ENCODE assay signal across 8 mouse cellular contexts in genomic region chr14:20478801-20479200, GRCm38 (mm10). TPM values are rescaled to one million over a fixed set of nuclear protein-coding genes. Genes with fewer than 3 reads are reported as not detected.
A peak's percentile ranks its signal among the peaks of the same experiment; 100 is the strongest.
DNase-seq lines count a peak whose midpoint lies in the region; ATAC-seq lines count a peak whose summit lies in the region.

No protein-coding gene starts in this region.

- no peaks in the 10 kb centered on the region; the same call in 1 of the 2 replicates for H3K27me3 ChIP-seq in embryonic facial prominence, embryonic 10.5 days (replicated peaks; ENCODE audit: low read depth, poor library complexity, severe bottlenecking)
- no peaks in the 10 kb centered on the region for H3K27me3 ChIP-seq in heart, embryonic 10.5 days (ENCODE audit: insufficient read depth, poor library complexity, severe bottlenecking)
- H3K27me3 ChIP-seq in kidney, embryonic 14.5 days (ENCODE audit: control insufficient read depth, insufficient read depth, low read length): no peaks in the 10 kb centered on the region

- peak overlapping the region; percentile 78; the same call in 1 of the 2 replicates for H3K27ac ChIP-seq in embryonic facial prominence, embryonic 10.5 days (replicated peaks)
- peak overlapping the region; percentile 87 for H3K27ac ChIP-seq in heart, embryonic 10.5 days
- no peak overlapping the region for H3K27ac ChIP-seq in kidney, embryonic 14.5 days (ENCODE audit: low read depth, low read length)

- 0 out of 2 replicates have a peak overlapping the region, but pooled peaks have one; percentile 75 for H3K9ac ChIP-seq in kidney, embryonic 14.5 days (ENCODE audit: low read depth, low read length)

- WGBS in embryonic facial prominence, embryonic 10.5 days: 12% methylated on average over 7 of the region's 7 CpGs
- WGBS in heart, embryonic 10.5 days: 9% methylated on average over 7 of the region's 7 CpGs
- WGBS in kidney, embryonic 14.5 days: 15% methylated on average over 7 of the region's 7 CpGs

- H3K4me3 ChIP-seq in embryonic facial prominence, embryonic 10.5 days: peak overlapping the region; percentile 81
- peak overlapping the region; percentile 88 for H3K4me3 ChIP-seq in heart, embryonic 10.5 days
- H3K4me3 ChIP-seq in kidney, embryonic 14.5 days (ENCODE audit: low read length): peak overlapping the region; percentile 79

- H3K9me3 ChIP-seq in embryonic facial prominence, embryonic 10.5 days: no peaks in the 10 kb centered on the region
- H3K9me3 ChIP-seq in heart, embryonic 10.5 days: no peaks in the 10 kb centered on the region
- no peaks in the 10 kb centered on the region for H3K9me3 ChIP-seq in kidney, embryonic 14.5 days (ENCODE audit: control insufficient read depth, low read length)

- peak; percentile 38 for DNase-seq in urinary bladder, postnatal 25 days (ENCODE audit: low spot score)
- DNase-seq in urinary bladder, postnatal 10 days (ENCODE audit: low spot score): no peak
- DNase-seq in embryonic facial prominence, embryonic 10.5 days (ENCODE audit: low spot score): peak; percentile 36
- peak; percentile 81 for DNase-seq in heart, embryonic 10.5 days (ENCODE audit: low spot score)
- peak; percentile 60 for DNase-seq in lung, postnatal 14 days
- DNase-seq in spleen, postnatal 4 days (ENCODE audit: low spot score in 2 of 2): peak; percentile 44 to 65
- no peak for DNase-seq in cerebellum, adult 8-10 months

- no peak for ATAC-seq in kidney, embryonic 14.5 days (ENCODE audit: low FRiP score, low TSS enrichment)

- H3K36me3 ChIP-seq in embryonic facial prominence, embryonic 10.5 days (replicated peaks): peaks cover 7% of the 10 kb centered on the region
- peaks cover 4% of the 10 kb centered on the region for H3K36me3 ChIP-seq in heart, embryonic 10.5 days
- 0 out of 2 replicates have a peak, but pooled peaks cover 3% of the 10 kb centered on the region for H3K36me3 ChIP-seq in kidney, embryonic 14.5 days (ENCODE audit: control insufficient read depth, insufficient read depth, low read length)

- peaks cover 49% of the 10 kb centered on the region for H3K4me1 ChIP-seq in embryonic facial prominence, embryonic 10.5 days
- peaks cover 17% of the 10 kb centered on the region for H3K4me1 ChIP-seq in heart, embryonic 10.5 days
- H3K4me1 ChIP-seq in kidney, embryonic 14.5 days (ENCODE audit: control insufficient read depth, insufficient read depth, low read length): peaks cover 12% of the 10 kb centered on the region; the same call in 1 of the 2 replicates

- H3K4me2 ChIP-seq in kidney, embryonic 14.5 days (replicated peaks; ENCODE audit: low read depth, low read length): peak overlapping the region; percentile 72

RNA-seq across cellular contexts. Expression of gene Anxa7, which starts 1.1 kb away (rescaled TPM):
- polyA plus RNA-seq in embryonic facial prominence, embryonic 10.5 days (2016; fragmentation: Nextera tagmentation; extraction: Ambion mirVana): 22.7 and 27.0 TPM in 2 replicates
- polyA plus RNA-seq in heart, embryonic 10.5 days (2016; fragmentation: Nextera tagmentation; extraction: Ambion mirVana): 36.6 and 38.5 TPM in 2 replicates
- polyA plus RNA-seq in kidney, embryonic 14.5 days (2014; fragmentation: Nextera tagmentation; extraction: Ambion mirVana): 29.4 and 33.7 TPM in 2 replicates

RNA-seq across cellular contexts. Expression of gene Mss51, which starts 17.9 kb away (rescaled TPM):
- 0.67 and 1.3 TPM in 2 replicates for polyA plus RNA-seq in embryonic facial prominence, embryonic 10.5 days (2016; fragmentation: Nextera tagmentation; extraction: Ambion mirVana)
- polyA plus RNA-seq in heart, embryonic 10.5 days (2016; fragmentation: Nextera tagmentation; extraction: Ambion mirVana): 0.64 and 0.65 TPM in 2 replicates
- 1.0 and 2.0 TPM in 2 replicates for polyA plus RNA-seq in kidney, embryonic 14.5 days (2014; fragmentation: Nextera tagmentation; extraction: Ambion mirVana)

RNA-seq across cellular contexts. Expression of gene Cfap70, which starts 26.8 kb away (rescaled TPM):
- polyA plus RNA-seq in embryonic facial prominence, embryonic 10.5 days (2016; fragmentation: Nextera tagmentation; extraction: Ambion mirVana): 0.47 and 1.1 TPM in 2 replicates
- 0.15 and 0.39 TPM in 2 replicates for polyA plus RNA-seq in heart, embryonic 10.5 days (2016; fragmentation: Nextera tagmentation; extraction: Ambion mirVana)
- 0.39 and 0.72 TPM in 2 replicates for polyA plus RNA-seq in kidney, embryonic 14.5 days (2014; fragmentation: Nextera tagmentation; extraction: Ambion mirVana)

Comparison
In these comparisons a context has a peak if more than half of its experiments do, and no peak if none do; other contexts are left out.
1. DNase-seq: peak in urinary bladder, postnatal 25 days (single experiment), embryonic facial prominence, embryonic 10.5 days (single experiment), heart, embryonic 10.5 days (single experiment), lung, postnatal 14 days (single experiment) and spleen, postnatal 4 days (2 of 2); none in urinary bladder, postnatal 10 days (single experiment) and cerebellum, adult 8-10 months (single experiment).
2. Peak in every context shown above with its lines, with median percentiles within 50 percentile points of each other: H3K4me3 ChIP-seq.